Mouse (Mus musculus) limb, embryonic 14.5 days (tissue): ENCODE data around the gene Dnm2. TPM values are rescaled to one million over a fixed set of nuclear protein-coding genes. Genes with fewer than 3 reads are reported as not detected.

ENCODE experiments used
- ATAC-seq: fragments of 200-750 bp; cut with Nextera tagmentation; 2 replicates; pipeline ENCODE4 v1.8.0; 2017; ENCODE audit warnings: low read depth, moderate number of reproducible peaks, moderate TSS enrichment; ENCODE audit not compliant: low FRiP score
- DNase-seq: peaks from one replicate; pipeline ENCODE4 v3.0.0-alpha.2; 2015; ENCODE audit warnings: low spot score
- H3K27ac ChIP-seq: fragments of 300-500 bp; sonication (generic); replicated peaks from 2 replicates; pipeline ENCODE4 v1.5.1; 2014; ENCODE audit warnings: low read depth, mild to moderate bottlenecking, low read length, moderate library complexity, mixed read lengths
- H3K27me3 ChIP-seq: fragments of 300-500 bp; sonication (generic); 2 replicates; pipeline ENCODE4 v1.6.1; 2014; ENCODE audit warnings: low read length, mixed read lengths; ENCODE audit not compliant: control insufficient read depth, insufficient read depth
- H3K36me3 ChIP-seq: fragments of 300-500 bp; sonication (generic); 2 replicates; pipeline ENCODE4 v1.6.1; 2014; ENCODE audit warnings: mild to moderate bottlenecking, low read length, moderate library complexity, mixed read lengths; ENCODE audit not compliant: control insufficient read depth, insufficient read depth
- H3K4me1 ChIP-seq: fragments of 300-500 bp; sonication (generic); 2 replicates; pipeline ENCODE4 v1.6.1; 2014; ENCODE audit warnings: antibody characterized with exemption, low read length, mixed read lengths; ENCODE audit not compliant: control insufficient read depth, insufficient read depth
- H3K4me2 ChIP-seq: fragments of 300-500 bp; sonication (generic); replicated peaks from 2 replicates; pipeline ENCODE4 v1.6.1; 2014; ENCODE audit warnings: low read depth, mild to moderate bottlenecking, low read length, moderate library complexity; ENCODE audit not compliant: severe bottlenecking
- H3K4me3 ChIP-seq: fragments of 300-500 bp; sonication (generic); replicated peaks from 2 replicates; pipeline ENCODE4 v1.5.1; 2014; ENCODE audit warnings: low read length
- H3K9ac ChIP-seq: fragments of 300-500 bp; sonication (generic); 2 replicates; pipeline ENCODE4 v1.6.1; 2014; ENCODE audit warnings: mild to moderate bottlenecking, low read depth, low read length, moderate library complexity; ENCODE audit not compliant: severe bottlenecking
- H3K9me3 ChIP-seq: fragments of 300-500 bp; sonication (generic); 2 replicates; pipeline ENCODE4 v1.6.1; 2016; ENCODE audit warnings: low read length; ENCODE audit not compliant: control insufficient read depth
- POLR2A ChIP-seq: fragments of 200-500 bp; IDR thresholded peaks from 2 replicates; pipeline ENCODE4 v1.8.0; 2012; ENCODE audit warnings: inconsistent platforms, mild to moderate bottlenecking, moderate library complexity, borderline replicate concordance; ENCODE audit not compliant: insufficient read depth, insufficient read length; ENCODE audit errors: extremely low read depth
- WGBS: fragments of 180-500 bp; shearing (Covaris S2); extraction: QIAGEN DNeasy Blood & Tissue Kit; methylation state at CpG from one replicate; pipeline ENCODE4 v1.1.7; 2014; 5-methylcytosine and 5-hydroxymethylcytosine counted together
- polyA plus RNA-seq, 2 experiments: library from polyadenylated mRNA; depleted of rRNA in 1 of 2; stranded (reverse) in 1 of 2; unstranded in 1 of 2; fragments of >200 nt; fragmentation: Nextera tagmentation in 1 of 2; extraction: Ambion mirVana in 1 of 2; gene quantifications; 2 replicates each; pipeline versions ENCODE4 v1.2.1 to v1.2.3; 2012 to 2014

Dnm2 gene
- polyA plus RNA-seq, 2 experiments, result 62.6 to 68.3 TPM

GRCm38 (mm10) chr9:21437577-21437976 lies 12.9 kb downstream of the Dnm2 start:
- Histone ChIP-seq H3K9me3 (no peaks in the 10 kb centered on the region), H3K4me1 (peaks cover 8% of the 10 kb centered on the region), H3K27me3 (no peaks in the 10 kb centered on the region), H3K36me3 (peaks cover 3% of the 10 kb centered on the region; the same call in 1 of the 2 replicates), H3K9ac (no peak overlapping the region), H3K27ac (peak overlapping the region; percentile 21; the same call in 1 of the 2 replicates), H3K4me3 (no peak overlapping the region), H3K4me2 (no peak overlapping the region)
- WGBS, result 92% methylated on average over 6 of the region's 6 CpGs
- TF ChIP-seq POLR2A, result no peak
- ATAC-seq, result no peak
- no peak for DNase-seq

- TF ChIP-seq POLR2A, result no peak
- H3K36me3 ChIP-seq, result peaks cover 3% of the 10 kb centered on the region; the same call in 1 of the 2 replicates
- H3K27me3 ChIP-seq, result no peaks in the 10 kb centered on the region
- H3K4me2 ChIP-seq, result no peak overlapping the region
- H3K9me3 ChIP-seq, result no peaks in the 10 kb centered on the region
- DNase-seq, result peak; percentile 36
- 37% methylated on average over 3 of the region's 3 CpGs for WGBS
- no peak; the same call in 1 of the 2 replicates for ATAC-seq
- H3K27ac ChIP-seq, result peak overlapping the region; percentile 21; the same call in 1 of the 2 replicates
- no peak overlapping the region for H3K4me3 ChIP-seq
- no peak overlapping the region for H3K9ac ChIP-seq
- peaks cover 8% of the 10 kb centered on the region for H3K4me1 ChIP-seq
These were observed 13.5 kb downstream of the Dnm2 start for GRCm38 (mm10) chr9:21438219-21438618.

DNA sequence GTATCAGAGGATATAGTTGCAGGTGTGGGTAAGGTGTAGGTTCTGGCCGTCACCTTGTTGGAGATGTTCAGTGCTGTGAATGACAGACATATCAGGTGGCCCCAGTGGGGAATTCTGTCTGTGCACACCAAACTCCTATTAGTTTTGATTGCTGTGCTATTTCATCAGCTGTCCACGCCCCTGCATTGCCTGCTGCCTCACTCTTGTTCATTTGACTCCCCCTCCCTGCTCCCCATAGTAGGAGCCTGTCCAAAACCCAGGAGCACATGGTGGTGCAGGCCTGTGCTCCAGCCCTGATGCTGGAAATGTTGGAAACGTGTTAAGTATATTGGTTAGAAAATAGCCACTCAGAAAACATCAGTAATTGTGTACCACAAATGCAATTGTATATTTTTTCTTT lies 14.7 kb downstream of the Dnm2 start:
- no peaks in the 10 kb centered on the region for H3K9me3 ChIP-seq
- DNase-seq, result no peak
- WGBS, result 71% methylated on average over 3 of the region's 3 CpGs

DNA sequence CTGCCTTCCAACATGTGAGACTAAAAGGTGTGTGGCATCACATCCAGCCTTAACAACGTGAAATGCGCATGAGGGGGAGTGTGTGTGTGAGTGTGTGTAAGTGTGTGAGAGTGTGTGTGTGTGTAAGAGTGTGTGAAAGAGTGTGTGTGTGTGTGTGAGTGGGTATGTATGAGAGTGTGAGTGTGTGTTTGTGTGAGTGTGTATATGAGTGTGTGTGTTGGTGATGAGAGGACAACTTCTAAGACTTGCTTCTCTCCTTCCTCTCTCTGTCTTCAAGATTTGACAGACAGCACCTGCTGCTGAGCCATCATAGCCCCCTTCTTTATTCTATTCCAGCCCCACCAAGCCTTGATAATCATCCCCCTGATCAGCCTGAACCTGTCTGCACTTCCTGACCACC lies 15.2 kb downstream of the Dnm2 start:
- H3K27me3 ChIP-seq, result no peaks in the 10 kb centered on the region
- TF ChIP-seq POLR2A, result no peak
- DNase-seq, result no peak
- H3K4me2 ChIP-seq, result no peak overlapping the region
- no peaks in the 10 kb centered on the region for H3K9me3 ChIP-seq
- no peak for ATAC-seq
- no peak overlapping the region for H3K4me3 ChIP-seq
- no peak overlapping the region for H3K27ac ChIP-seq
- no peak overlapping the region for H3K9ac ChIP-seq
- 91% methylated on average over 2 of the region's 2 CpGs for WGBS
- peaks cover 3% of the 10 kb centered on the region; the same call in 1 of the 2 replicates for H3K36me3 ChIP-seq
- H3K4me1 ChIP-seq, result peaks cover 8% of the 10 kb centered on the region

More for the DNA sequence above, 14.7 kb downstream of the Dnm2 start:
- H3K9ac ChIP-seq, result no peak overlapping the region
- H3K4me2 ChIP-seq, result no peak overlapping the region
- H3K27me3 ChIP-seq, result no peaks in the 10 kb centered on the region
- H3K4me3 ChIP-seq, result no peak overlapping the region
- TF ChIP-seq POLR2A, result no peak
- no peak for ATAC-seq
- peaks cover 8% of the 10 kb centered on the region for H3K4me1 ChIP-seq
- H3K36me3 ChIP-seq, result peaks cover 3% of the 10 kb centered on the region; the same call in 1 of the 2 replicates
- no peak overlapping the region for H3K27ac ChIP-seq

DNA sequence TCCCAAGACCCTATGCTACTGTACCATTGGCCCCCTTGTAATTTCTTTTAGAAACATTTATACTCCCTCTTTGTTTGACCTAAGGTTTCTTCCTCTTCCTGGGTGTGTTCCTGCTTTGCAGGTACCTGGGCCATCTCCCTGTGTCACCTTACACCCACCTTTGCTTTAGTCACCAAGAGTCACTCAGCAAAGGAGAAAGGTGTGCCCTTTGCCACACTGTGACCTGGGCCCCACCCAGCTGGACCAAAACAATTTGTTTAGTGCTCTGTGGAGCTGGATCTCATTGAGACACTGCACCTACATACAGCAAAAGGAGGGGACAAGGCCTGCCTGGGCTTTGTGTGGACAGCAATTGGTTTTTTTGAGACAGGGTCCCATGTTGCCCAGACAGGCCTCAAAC lies 15.7 kb downstream of the Dnm2 start:
- DNase-seq, result no peak
- no peak overlapping the region for H3K9ac ChIP-seq
- no peaks in the 10 kb centered on the region for H3K9me3 ChIP-seq
- TF ChIP-seq POLR2A, result no peak
- ATAC-seq, result no peak
- no peaks in the 10 kb centered on the region for H3K27me3 ChIP-seq
- H3K4me3 ChIP-seq, result no peak overlapping the region
- H3K27ac ChIP-seq, result no peak overlapping the region
- H3K4me2 ChIP-seq, result no peak overlapping the region
- peaks cover 8% of the 10 kb centered on the region for H3K4me1 ChIP-seq
- H3K36me3 ChIP-seq, result peaks cover 3% of the 10 kb centered on the region; the same call in 1 of the 2 replicates

GRCm38 (mm10) chr9:21443853-21444252 lies 19.1 kb downstream of the Dnm2 start:
- no peak overlapping the region for H3K27ac ChIP-seq
- ATAC-seq, result no peak
- H3K27me3 ChIP-seq, result no peaks in the 10 kb centered on the region
- H3K4me2 ChIP-seq, result no peak overlapping the region
- H3K4me1 ChIP-seq, result no peaks in the 10 kb centered on the region
- no peaks in the 10 kb centered on the region for H3K9me3 ChIP-seq
- WGBS, result 92% methylated on average over 8 of the region's 8 CpGs
- TF ChIP-seq POLR2A, result no peak
- no peak overlapping the region for H3K9ac ChIP-seq
- H3K4me3 ChIP-seq, result no peak overlapping the region
- DNase-seq, result no peak
- H3K36me3 ChIP-seq, result 0 out of 2 replicates have a peak, but pooled peaks cover 6% of the 10 kb centered on the region
